Mouse (Mus musculus) small intestine, adult 2 months (tissue): ENCODE data around the gene Blvrb.

Source experiments
- CTCF ChIP-seq: fragments of 200-500 bp; IDR thresholded peaks from 2 replicates; pipeline ENCODE4 v1.5.1; 2012; ENCODE audit warnings: low read depth, mild to moderate bottlenecking, control low read depth, inconsistent platforms, low read length, moderate library complexity, mixed read lengths; ENCODE audit not compliant: insufficient replicate concordance, insufficient read length; ENCODE audit errors: extremely low read depth
- POLR2A ChIP-seq: fragments of 200-500 bp; IDR thresholded peaks from 2 replicates; pipeline ENCODE4 v1.6.1; 2012; ENCODE audit warnings: low read depth, mild to moderate bottlenecking, control low read depth, inconsistent platforms, low read length, moderate library complexity

GRCm38 (mm10) chr7:27474490-27474954, 26.7 kb downstream of the Blvrb start:
- TF ChIP-seq CTCF (peak; percentile 59; the same call in 1 of the 2 replicates), POLR2A (0 out of 2 replicates have a peak, but pooled peaks have one; percentile 40)
